Comparison of ENCODE assay signal across 8 mouse cellular contexts in genomic region chr11:4080219-4080618, GRCm38 (mm10). TPM values are rescaled to one million over a fixed set of nuclear protein-coding genes. Genes with fewer than 3 reads are reported as not detected.
DNase-seq lines count a peak whose midpoint lies in the region; ATAC-seq and TF ChIP-seq lines count a peak whose summit lies in the region.
"Had no signal": no experiment of that assay in that cellular context is flagged by ENCODE, and none has a peak within 500 bp of the region (broad histone marks: within the 10 kb centered on the region; RNA-seq: fewer than 3 reads in every experiment).

No protein-coding gene starts in this region.

- H3K36me3 ChIP-seq in kidney, adult 2 months (ENCODE audit: control insufficient read depth, insufficient read depth, low read length): no peaks in the 10 kb centered on the region
- no peaks in the 10 kb centered on the region for H3K36me3 ChIP-seq in kidney, embryonic 16.5 days (ENCODE audit: insufficient read depth, low read length)
- no peaks in the 10 kb centered on the region for H3K36me3 ChIP-seq in hindbrain, embryonic 15.5 days
- no peaks in the 10 kb centered on the region for H3K36me3 ChIP-seq in limb, embryonic 11.5 days (ENCODE audit: control insufficient read depth, insufficient read depth, low read length)
- H3K36me3 ChIP-seq: neural tube, embryonic 13.5 days had no signal

- 11% methylated on average over 4 of the region's 4 CpGs for WGBS in kidney, adult 2 months
- WGBS in kidney, embryonic 16.5 days: 8% methylated on average over 4 of the region's 4 CpGs
- WGBS in hindbrain, embryonic 15.5 days: 9% methylated on average over 4 of the region's 4 CpGs
- whole genome bisulfite sequencing in limb, embryonic 11.5 days: 9% methylated on average over 4 of the region's 4 CpGs
- 12% methylated on average over 4 of the region's 4 CpGs for WGBS in olfactory bulb, adult 2 months

- H3K4me3 ChIP-seq in kidney, adult 2 months (ENCODE audit: insufficient read depth, low read depth, low read length): no peak overlapping the region
- no peak overlapping the region for H3K4me3 ChIP-seq in kidney, embryonic 16.5 days (ENCODE audit: low read length)
- H3K4me3 ChIP-seq in hindbrain, embryonic 15.5 days: no peak overlapping the region
- no peak overlapping the region for H3K4me3 ChIP-seq in limb, embryonic 11.5 days (ENCODE audit: low read depth, low read length)
- H3K4me3 ChIP-seq in olfactory bulb, adult 2 months (ENCODE audit: insufficient read depth, low read depth, low read length): no peak overlapping the region
- H3K4me3 ChIP-seq: neural tube, embryonic 13.5 days had no signal

- DNase-seq in kidney, adult 2 months: peak; percentile 75
- DNase-seq in MEL-GATA-1-ER (ENCODE audit: extremely low read depth, low read depth): peak; percentile 51
- peak; percentile 50 for DNase-seq in c-Kit-positive CD71-positive TER-119-positive erythroid progenitor cells, embryonic 14.5 days (ENCODE audit: low spot score)
- DNase-seq in limb, embryonic 11.5 days (ENCODE audit: low spot score): peak; percentile 71

- H3K27me3 ChIP-seq in kidney, adult 2 months (replicated peaks; ENCODE audit: control insufficient read depth, insufficient read depth, low read length): no peaks in the 10 kb centered on the region
- no peaks in the 10 kb centered on the region for H3K27me3 ChIP-seq in kidney, embryonic 16.5 days (ENCODE audit: insufficient read depth, low read length)
- peaks cover 3% of the 10 kb centered on the region; the same call in 1 of the 2 replicates for H3K27me3 ChIP-seq in hindbrain, embryonic 15.5 days
- H3K27me3 ChIP-seq in limb, embryonic 11.5 days (ENCODE audit: control insufficient read depth, insufficient read depth, low read length): no peaks in the 10 kb centered on the region

- H3K4me2 ChIP-seq in kidney, embryonic 16.5 days (replicated peaks; ENCODE audit: low read depth, low read length): no peak overlapping the region
- no peak overlapping the region for H3K4me2 ChIP-seq in hindbrain, embryonic 15.5 days
- no peak overlapping the region for H3K4me2 ChIP-seq in limb, embryonic 11.5 days (ENCODE audit: low read depth, severe bottlenecking)
- H3K4me2 ChIP-seq: neural tube, embryonic 13.5 days had no signal

- H3K27ac ChIP-seq in kidney, adult 2 months (ENCODE audit: insufficient read depth, low read depth, low read length): no peak overlapping the region
- H3K27ac ChIP-seq in kidney, embryonic 16.5 days (ENCODE audit: low read length): no peak overlapping the region
- no peak overlapping the region for H3K27ac ChIP-seq in hindbrain, embryonic 15.5 days (replicated peaks)
- H3K27ac ChIP-seq in limb, embryonic 11.5 days (replicated peaks; ENCODE audit: low read depth, low read length): no peak overlapping the region
- H3K27ac ChIP-seq in olfactory bulb, adult 2 months (ENCODE audit: insufficient read depth, low read depth, low read length): no peak overlapping the region
- H3K27ac ChIP-seq: neural tube, embryonic 13.5 days had no signal

- no peak for TF ChIP-seq POLR2A in kidney, adult 2 months (IDR thresholded peaks at IDR 0.05; ENCODE audit: low read depth, low read length)
- TF ChIP-seq POLR2A in olfactory bulb, adult 2 months (IDR thresholded peaks at IDR 0.05; ENCODE audit: insufficient read depth, low read depth, low read length): no peak

- no peak for ATAC-seq in kidney, embryonic 16.5 days (ENCODE audit: low FRiP score, low TSS enrichment)
- ATAC-seq in hindbrain, embryonic 15.5 days (ENCODE audit: low FRiP score, low read depth): 0 out of 2 replicates have a peak, but pooled peaks have one; percentile 23
- no peak for ATAC-seq in limb, embryonic 11.5 days (ENCODE audit: insufficient number of reproducible peaks, low FRiP score, low TSS enrichment, low read depth)

- peak; percentile 96 for TF ChIP-seq CTCF in kidney, adult 2 months (conservative IDR thresholded peaks at IDR 0.05; ENCODE audit: insufficient read depth, insufficient read length, low read depth, low read length)
- peak; percentile 53 for TF ChIP-seq CTCF in olfactory bulb, adult 2 months (IDR thresholded peaks at IDR 0.05; ENCODE audit: insufficient read depth, low read depth, low read length)

- no peak overlapping the region for H3K9ac ChIP-seq in kidney, embryonic 16.5 days (replicated peaks; ENCODE audit: low read length)
- H3K9ac ChIP-seq in hindbrain, embryonic 15.5 days: no peak overlapping the region
- H3K9ac ChIP-seq in limb, embryonic 11.5 days (ENCODE audit: low read length): no peak overlapping the region
- H3K9ac ChIP-seq: neural tube, embryonic 13.5 days had no signal

- H3K4me1 ChIP-seq in kidney, adult 2 months (ENCODE audit: control insufficient read depth, insufficient read depth, low read length): no peaks in the 10 kb centered on the region
- H3K4me1 ChIP-seq in kidney, embryonic 16.5 days (ENCODE audit: insufficient read depth, low read length): no peaks in the 10 kb centered on the region
- H3K4me1 ChIP-seq in hindbrain, embryonic 15.5 days (replicated peaks): no peaks in the 10 kb centered on the region
- no peaks in the 10 kb centered on the region for H3K4me1 ChIP-seq in limb, embryonic 11.5 days (ENCODE audit: control insufficient read depth, insufficient read depth, low read length)
- peaks cover 5% of the 10 kb centered on the region for H3K4me1 ChIP-seq in olfactory bulb, adult 2 months (ENCODE audit: control insufficient read depth, insufficient read depth, low read length)
- H3K4me1 ChIP-seq: neural tube, embryonic 13.5 days had no signal

- H3K9me3 ChIP-seq in kidney, embryonic 16.5 days (ENCODE audit: low read length): no peaks in the 10 kb centered on the region
- H3K9me3 ChIP-seq in hindbrain, embryonic 15.5 days: no peaks in the 10 kb centered on the region
- H3K9me3 ChIP-seq in limb, embryonic 11.5 days (ENCODE audit: control insufficient read depth, low read length): no peaks in the 10 kb centered on the region
- H3K9me3 ChIP-seq: neural tube, embryonic 13.5 days had no signal

RNA-seq across cellular contexts. Expression of gene Mtfp1, which starts 15.0 kb away (rescaled TPM):
- polyA plus RNA-seq in kidney, adult 2 months (2012; rRNA removed): 30.1 and 31.2 TPM in 2 replicates
- 18.5 and 20.1 TPM in 2 replicates for polyA plus RNA-seq in kidney, embryonic 16.5 days (2015; fragmentation: Nextera tagmentation; extraction: Ambion mirVana)
- 10.7 and 12.3 TPM in 2 replicates for polyA plus RNA-seq in hindbrain, embryonic 15.5 days (2015; fragmentation: Nextera tagmentation; extraction: Ambion mirVana)
- 8.5 and 10.9 TPM in 2 replicates for polyA plus RNA-seq in limb, embryonic 11.5 days (2014; fragmentation: Nextera tagmentation; extraction: Ambion mirVana)
- not detected in 2 replicates for polyA plus RNA-seq in olfactory bulb, adult 2 months (2012; ENCODE audit: insufficient read depth, insufficient read length, low replicate concordance, missing spikeins)

RNA-seq across cellular contexts. Expression of gene Sec14l3, which starts 15.6 kb away (rescaled TPM):
- 8.8 and 11.7 TPM in 2 replicates for polyA plus RNA-seq in kidney, adult 2 months (2012; rRNA removed)
- polyA plus RNA-seq in kidney, embryonic 16.5 days (2015; fragmentation: Nextera tagmentation; extraction: Ambion mirVana): 1.7 TPM in 1 of 2 replicates, not detected in the other
- polyA plus RNA-seq in hindbrain, embryonic 15.5 days (2015; fragmentation: Nextera tagmentation; extraction: Ambion mirVana): 0.39 and 0.86 TPM in 2 replicates
- polyA plus RNA-seq in limb, embryonic 11.5 days (2014; fragmentation: Nextera tagmentation; extraction: Ambion mirVana): not detected in 2 replicates
- not detected in 2 replicates for polyA plus RNA-seq in olfactory bulb, adult 2 months (2012; ENCODE audit: insufficient read depth, insufficient read length, low replicate concordance, missing spikeins)

RNA-seq across cellular contexts. Expression of gene Sec14l2, which starts 43.0 kb away (rescaled TPM):
- polyA plus RNA-seq in kidney, adult 2 months (2012; rRNA removed): 1.5 and 1.8 TPM in 2 replicates
- polyA plus RNA-seq in kidney, embryonic 16.5 days (2015; fragmentation: Nextera tagmentation; extraction: Ambion mirVana): 1.5 and 2.1 TPM in 2 replicates
- polyA plus RNA-seq in hindbrain, embryonic 15.5 days (2015; fragmentation: Nextera tagmentation; extraction: Ambion mirVana): 6.1 and 6.4 TPM in 2 replicates
- 1.9 and 2.2 TPM in 2 replicates for polyA plus RNA-seq in limb, embryonic 11.5 days (2014; fragmentation: Nextera tagmentation; extraction: Ambion mirVana)
- not detected in 2 replicates for polyA plus RNA-seq in olfactory bulb, adult 2 months (2012; ENCODE audit: insufficient read depth, insufficient read length, low replicate concordance, missing spikeins)

RNA-seq across cellular contexts. Expression of gene Sec14l4, which starts 49.0 kb away (rescaled TPM):
- polyA plus RNA-seq in kidney, adult 2 months (2012; rRNA removed): 0.36 and 0.39 TPM in 2 replicates
- 0.41 TPM in 1 of 2 replicates, not detected in the other for polyA plus RNA-seq in kidney, embryonic 16.5 days (2015; fragmentation: Nextera tagmentation; extraction: Ambion mirVana)
- polyA plus RNA-seq in hindbrain, embryonic 15.5 days (2015; fragmentation: Nextera tagmentation; extraction: Ambion mirVana): not detected in 2 replicates
- not detected in 2 replicates for polyA plus RNA-seq in limb, embryonic 11.5 days (2014; fragmentation: Nextera tagmentation; extraction: Ambion mirVana)
- not detected in 2 replicates for polyA plus RNA-seq in olfactory bulb, adult 2 months (2012; ENCODE audit: insufficient read depth, insufficient read length, low replicate concordance, missing spikeins)
- polyA plus RNA-seq: neural tube, embryonic 13.5 days had no signal

RNA-seq across cellular contexts. Expression of gene Rnf215, which starts 54.8 kb away (rescaled TPM):
- polyA plus RNA-seq in kidney, adult 2 months (2012; rRNA removed): 25.2 and 26.7 TPM in 2 replicates
- polyA plus RNA-seq in kidney, embryonic 16.5 days (2015; fragmentation: Nextera tagmentation; extraction: Ambion mirVana): 28.9 and 30.0 TPM in 2 replicates
- polyA plus RNA-seq in hindbrain, embryonic 15.5 days (2015; fragmentation: Nextera tagmentation; extraction: Ambion mirVana): 46.4 and 48.7 TPM in 2 replicates
- 24.3 and 28.9 TPM in 2 replicates for polyA plus RNA-seq in limb, embryonic 11.5 days (2014; fragmentation: Nextera tagmentation; extraction: Ambion mirVana)
- not detected in 2 replicates for polyA plus RNA-seq in olfactory bulb, adult 2 months (2012; ENCODE audit: insufficient read depth, insufficient read length, low replicate concordance, missing spikeins)
